Mouse (Mus musculus) adipocyte (in vitro differentiated cells): Measurements from ENCODE around the gene Mthfr.
"Not testable (repeated sequence)": the region's sequence is repeated elsewhere in the genome, so short reads cannot be mapped to it uniquely, and the experiment has no call there.

Source experiments
- DNase-seq: peaks from one replicate; pipeline ENCODE4 v3.0.0-alpha.2; 2016; ENCODE audit warnings: low spot score

The Mthfr gene

GRCm38 (mm10) chr4:148040029-148040830, 1.4 kb downstream of the Mthfr start:
- peak; percentile 73 for DNase-seq

- DNase-seq = peak; percentile 66
These were observed 2.2 kb downstream of the Mthfr start for GRCm38 (mm10) chr4:148040933-148041610.

- DNase-seq = peak; percentile 76
These were observed 2.8 kb downstream of the Mthfr start for GRCm38 (mm10) chr4:148041611-148042191.

GRCm38 (mm10) chr4:148043327-148043726, 4.5 kb downstream of the Mthfr start:
- not testable (repeated sequence) for DNase-seq

GRCm38 (mm10) chr4:148044113-148044512, 5.2 kb downstream of the Mthfr start:
- no peak for DNase-seq

GRCm38 (mm10) chr4:148046450-148047031, 7.7 kb downstream of the Mthfr start:
- no peak for DNase-seq

GRCm38 (mm10) chr4:148050396-148050914, 11.6 kb downstream of the Mthfr start:
- DNase-seq = not testable (repeated sequence)

- DNase-seq = no peak
These were observed 12.3 kb downstream of the Mthfr start for GRCm38 (mm10) chr4:148051046-148051776.

GRCm38 (mm10) chr4:148051886-148052285, 13.0 kb downstream of the Mthfr start:
- DNase-seq = no peak

GRCm38 (mm10) chr4:148052976-148053375, 14.1 kb downstream of the Mthfr start:
- DNase-seq = no peak

- DNase-seq = no peak
These were observed 14.6 kb downstream of the Mthfr start for GRCm38 (mm10) chr4:148053417-148053920.

GRCm38 (mm10) chr4:148054961-148055695, 16.3 kb downstream of the Mthfr start:
- DNase-seq = no peak

- DNase-seq = no peak
These were observed 17.4 kb downstream of the Mthfr start for GRCm38 (mm10) chr4:148056246-148056645.

- peak; percentile 91 for DNase-seq
These were observed 17.9 kb downstream of the Mthfr start for GRCm38 (mm10) chr4:148056801-148057200.

- no peak for DNase-seq
These were observed 18.9 kb downstream of the Mthfr start for GRCm38 (mm10) chr4:148057661-148058209.

GRCm38 (mm10) chr4:148058218-148058819, 19.4 kb downstream of the Mthfr start:
- DNase-seq = no peak

- no peak for DNase-seq
These were observed 20.1 kb downstream of the Mthfr start for GRCm38 (mm10) chr4:148058993-148059392.

- DNase-seq = peak; percentile 54
These were observed 21.5 kb downstream of the Mthfr start for GRCm38 (mm10) chr4:148060120-148061085.

- DNase-seq = no peak
These were observed 22.2 kb downstream of the Mthfr start for GRCm38 (mm10) chr4:148061086-148061480.
